Mouse (Mus musculus): ENCODE measurements around the gene Celf5.

Gene Celf5

GRCm38 (mm10) chr10:81498316-81499249 lies 16.1 kb upstream of the Celf5 start:
- in situ Hi-C loops (cut with MboI, MseI): loop anchor here (5.0 kb wide), 1 partner anchor 34 kb away; no protein-coding TSS in a partner anchor

DNA sequence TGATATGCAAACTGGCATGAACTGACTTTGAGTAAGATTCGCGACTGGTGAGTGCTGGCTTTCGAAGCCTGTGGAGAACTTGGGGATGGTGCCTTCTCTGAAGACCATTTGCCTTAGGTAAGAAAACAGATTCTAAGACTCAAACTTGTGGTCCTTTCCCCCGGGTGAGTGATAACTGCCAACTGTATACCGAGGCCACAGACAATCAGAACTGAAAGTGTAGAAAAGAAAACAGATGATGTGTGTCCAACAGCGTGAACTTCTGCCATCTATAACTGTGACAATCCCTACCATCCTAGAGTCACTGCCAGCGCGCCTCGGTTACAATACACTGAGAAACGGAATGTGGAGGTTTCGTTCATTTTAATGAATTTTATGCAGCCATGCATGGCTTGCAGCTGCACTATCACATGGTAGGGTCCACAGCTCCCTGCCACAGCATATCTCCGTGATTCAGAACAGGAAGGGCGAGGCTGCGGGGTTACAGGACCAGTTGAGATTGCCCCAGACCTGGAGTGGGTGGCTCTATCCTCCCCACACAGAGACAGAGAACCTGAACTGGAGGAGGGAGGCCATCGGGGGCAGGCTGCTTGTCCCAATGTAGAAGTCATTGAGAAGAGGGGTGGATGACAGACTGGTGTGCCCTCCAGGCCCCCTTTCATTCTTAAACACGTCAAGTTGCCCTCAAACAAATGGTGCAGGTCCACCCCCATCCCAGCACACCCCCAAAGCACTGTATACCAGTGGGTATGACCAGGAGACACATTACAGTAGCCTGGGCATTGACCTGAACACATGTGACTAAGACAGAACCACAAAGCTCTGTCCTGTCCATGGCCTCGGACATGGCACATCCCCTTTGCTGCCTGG lies 15.1 kb upstream of the Celf5 start:
- in situ Hi-C loops (cut with MboI, MseI): loop anchor here (5.0 kb wide), 1 partner anchor 35 kb away; no protein-coding TSS in a partner anchor

GRCm38 (mm10) chr10:81496969-81497368 lies 14.5 kb upstream of the Celf5 start:
- in situ Hi-C loops (cut with MboI, MseI): loop anchor here (5.0 kb wide), 1 partner anchor 35 kb away; no protein-coding TSS in a partner anchor

GRCm38 (mm10) chr10:81496264-81496901 lies 13.9 kb upstream of the Celf5 start, which contains the start of gene Ncln:
Gene Ncln (minus strand): TSS chr10:81496392.
- in situ Hi-C loops (cut with MboI, MseI): loop anchor here (5.0 kb wide), 1 partner anchor 36 kb away; no protein-coding TSS in a partner anchor

GRCm38 (mm10) chr10:81495616-81496263 lies 13.2 kb upstream of the Celf5 start:
- in situ Hi-C loops (cut with MboI, MseI): loop anchor here (5.0 kb wide), 1 partner anchor 37 kb away; no protein-coding TSS in a partner anchor

GRCm38 (mm10) chr10:81495151-81495550 lies 12.6 kb upstream of the Celf5 start:
- in situ Hi-C loops (cut with MboI, MseI): loop anchor here (5.0 kb wide), 1 partner anchor 37 kb away; no protein-coding TSS in a partner anchor

GRCm38 (mm10) chr10:81494260-81495041 lies 11.9 kb upstream of the Celf5 start:
- in situ Hi-C loops (cut with MboI, MseI): loop anchor here (5.0 kb wide), 1 partner anchor 38 kb away; no protein-coding TSS in a partner anchor

- in situ Hi-C loops (cut with MboI, MseI): no loop called here
Observed at GRCm38 (mm10) chr10:81493601-81494220, 11.2 kb upstream of the Celf5 start.

DNA sequence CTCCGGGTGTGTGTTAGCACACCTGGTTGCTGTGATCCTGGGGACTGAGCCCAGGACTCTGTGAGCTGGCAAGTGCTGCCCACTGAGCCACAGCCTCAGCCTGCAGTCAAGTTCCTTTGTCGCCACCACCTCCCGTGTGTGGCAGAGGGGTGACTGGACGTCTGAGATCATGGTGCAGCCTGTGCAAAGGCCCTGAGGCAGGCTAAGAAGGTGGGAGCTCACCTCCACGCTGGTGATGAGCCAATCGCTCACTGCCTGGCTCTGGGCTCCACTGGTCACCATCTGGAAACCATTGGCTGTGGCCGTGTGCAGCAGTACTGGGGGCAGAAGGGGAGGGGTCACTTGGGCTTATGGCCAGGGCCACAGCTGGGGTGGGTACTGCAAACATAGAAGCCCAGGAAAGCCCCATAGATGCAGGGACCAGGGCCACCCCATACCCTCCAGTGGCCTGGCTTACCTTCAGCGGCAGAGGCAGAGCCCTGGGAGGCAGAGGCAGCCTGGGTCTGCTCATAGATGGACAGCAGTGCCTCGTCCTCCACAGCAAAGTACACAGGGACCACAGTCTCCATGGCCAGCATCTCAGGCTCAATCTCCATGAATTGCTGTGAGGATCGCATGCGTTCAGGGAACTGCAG lies 10.2 kb upstream of the Celf5 start:
- in situ Hi-C loops (cut with MboI, MseI): no loop called here

DNA sequence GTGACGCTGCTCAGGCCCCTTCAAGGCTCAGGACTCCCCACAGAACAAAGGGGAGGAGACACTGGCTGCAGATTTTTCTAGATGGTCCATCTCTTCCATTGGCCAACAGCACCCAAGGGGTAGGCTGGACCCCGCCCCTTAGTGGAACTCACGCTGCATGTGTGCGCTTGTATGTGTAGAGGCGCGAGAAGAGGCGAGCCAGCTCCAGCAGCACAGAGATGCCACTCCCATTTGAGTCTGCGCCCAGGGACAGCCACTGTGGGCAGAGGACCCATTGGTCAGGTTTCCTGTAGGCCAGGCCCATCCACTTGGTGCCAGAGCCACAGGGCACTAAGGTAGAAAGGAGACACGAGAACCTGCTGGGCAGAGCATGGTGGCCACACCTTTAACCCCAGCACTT lies 8.5 kb upstream of the Celf5 start:
- in situ Hi-C loops (cut with MboI, MseI): no loop called here

GRCm38 (mm10) chr10:81489941-81490340 lies 7.4 kb upstream of the Celf5 start:
- in situ Hi-C loops (cut with MboI, MseI): no loop called here

GRCm38 (mm10) chr10:81488081-81488480 lies 5.6 kb upstream of the Celf5 start:
- in situ Hi-C loops (cut with MboI, MseI): no loop called here

GRCm38 (mm10) chr10:81486496-81486895 lies 4.0 kb upstream of the Celf5 start:
- in situ Hi-C loops (cut with MboI, MseI): no loop called here

- in situ Hi-C loops (cut with MboI, MseI): no loop called here
Observed at GRCm38 (mm10) chr10:81485479-81486018, 3.0 kb upstream of the Celf5 start.

- in situ Hi-C loops (cut with MboI, MseI): no loop called here
Observed at GRCm38 (mm10) chr10:81485060-81485449, 2.5 kb upstream of the Celf5 start.

DNA sequence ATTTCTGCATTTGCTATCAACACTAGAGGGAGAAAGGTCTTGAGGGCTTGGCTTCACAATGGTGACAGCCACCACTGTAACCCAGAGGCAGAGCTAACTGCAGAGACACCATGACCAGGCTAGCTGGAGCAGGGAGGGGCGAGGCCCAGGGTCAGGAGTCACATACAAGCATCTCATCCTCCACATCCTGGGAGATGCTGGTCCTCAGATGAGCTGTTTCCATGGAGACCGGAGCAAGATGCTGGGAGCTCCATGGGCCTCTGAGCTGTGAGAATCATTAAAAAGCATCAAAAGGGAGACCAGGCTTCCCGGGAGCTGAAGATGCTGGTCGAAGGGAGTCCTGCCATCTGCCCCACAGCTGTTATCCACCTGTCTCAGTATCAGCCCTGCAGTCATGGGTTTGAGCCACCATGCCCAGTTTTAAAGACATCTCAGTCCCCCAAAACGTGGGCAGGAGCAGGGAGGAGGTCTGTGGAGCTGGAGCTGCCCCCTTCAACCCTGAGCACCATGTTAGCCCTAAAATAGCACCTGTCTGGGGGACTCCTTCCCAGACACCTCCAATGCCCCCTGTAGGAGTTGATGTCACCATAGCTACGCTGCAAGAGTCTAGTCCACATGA lies 2.0 kb upstream of the Celf5 start:
- in situ Hi-C loops (cut with MboI, MseI): no loop called here

DNA sequence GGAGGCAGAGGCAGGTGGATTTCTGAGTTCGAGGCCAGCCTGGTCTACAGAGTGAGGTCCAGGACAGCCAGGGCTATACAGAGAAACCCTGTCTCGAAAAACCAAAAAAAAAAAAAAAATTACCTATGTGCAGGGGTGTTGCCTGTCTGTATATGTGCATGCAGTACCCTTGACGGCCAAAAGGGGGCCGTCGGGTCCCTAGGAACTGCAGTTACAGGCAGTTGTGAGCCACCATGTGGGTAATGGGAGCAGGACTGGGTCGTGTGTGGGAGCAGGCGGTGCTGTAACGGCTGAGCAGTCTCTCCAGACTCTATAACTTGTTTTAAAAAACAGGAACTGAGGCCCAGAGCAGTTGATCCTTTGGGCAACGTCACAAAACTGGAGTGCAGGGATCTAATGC lies 1.5 kb upstream of the Celf5 start:
- in situ Hi-C loops (cut with MboI, MseI): no loop called here

All from regulatory T cell (primary cell).